Mouse (Mus musculus) spleen, adult 2 months (tissue): ENCODE data around the gene Fabp7. TPM values are rescaled to one million over a fixed set of nuclear protein-coding genes. Genes with fewer than 3 reads are reported as not detected.

Experiments
- DNase-seq, 2 experiments: peaks; one replicate each; pipeline versions ENCODE4 v3.0.0 to v3.0.0-alpha.2; 2012 to 2021; ENCODE audit warnings: low spot score in 2 of 2, low read depth in 1 of 2
- H3K27ac ChIP-seq: fragments of 200-500 bp; 2 replicates; pipeline ENCODE4 v1.5.1; 2012; ENCODE audit warnings: low read length, inconsistent platforms; ENCODE audit not compliant: insufficient read depth
- H3K27me3 ChIP-seq: fragments of 200-500 bp; 2 replicates; pipeline ENCODE4 v1.6.1; 2012; ENCODE audit warnings: mild to moderate bottlenecking, moderate library complexity, low read length, inconsistent platforms; ENCODE audit not compliant: control insufficient read depth, insufficient read depth
- H3K36me3 ChIP-seq: fragments of 200-500 bp; 2 replicates; pipeline ENCODE4 v1.6.1; 2012; ENCODE audit warnings: mild to moderate bottlenecking, low read length, inconsistent platforms; ENCODE audit not compliant: control insufficient read depth, insufficient read depth
- H3K4me1 ChIP-seq: fragments of 200-500 bp; 2 replicates; pipeline ENCODE4 v1.6.1; 2011; ENCODE audit warnings: inconsistent platforms; ENCODE audit not compliant: control insufficient read depth, insufficient read depth, insufficient read length
- H3K4me3 ChIP-seq: fragments of 200-500 bp; 2 replicates; pipeline ENCODE4 v1.5.1; 2011; ENCODE audit warnings: mild to moderate bottlenecking, inconsistent platforms; ENCODE audit not compliant: insufficient read depth, insufficient read length; ENCODE audit errors: extremely low read depth
- CTCF ChIP-seq: fragments of 200-500 bp; IDR thresholded peaks from 2 replicates; pipeline ENCODE4 v1.5.1; 2011; ENCODE audit warnings: mild to moderate bottlenecking, inconsistent platforms; ENCODE audit not compliant: insufficient read depth, insufficient read length, insufficient replicate concordance; ENCODE audit errors: extremely low read depth
- POLR2A ChIP-seq: fragments of 200-500 bp; IDR thresholded peaks from 2 replicates; pipeline ENCODE4 v1.6.1; 2011; ENCODE audit warnings: low read depth, low read length, inconsistent platforms
- WGBS: fragments of 180-500 bp; shearing (Covaris S2); methylation state at CpG from one replicate; pipeline ENCODE4 v1.1.7; 2018; 5-methylcytosine and 5-hydroxymethylcytosine counted together
- polyA plus RNA-seq: library from polyadenylated mRNA; depleted of rRNA; stranded (reverse); fragments of >200 nt; gene quantifications from 2 replicates; pipeline ENCODE4 v1.2.3, GENCODE M21; 2012

Fabp7 gene
- polyA plus RNA-seq, 1 experiment: 0.30 TPM

DNA sequence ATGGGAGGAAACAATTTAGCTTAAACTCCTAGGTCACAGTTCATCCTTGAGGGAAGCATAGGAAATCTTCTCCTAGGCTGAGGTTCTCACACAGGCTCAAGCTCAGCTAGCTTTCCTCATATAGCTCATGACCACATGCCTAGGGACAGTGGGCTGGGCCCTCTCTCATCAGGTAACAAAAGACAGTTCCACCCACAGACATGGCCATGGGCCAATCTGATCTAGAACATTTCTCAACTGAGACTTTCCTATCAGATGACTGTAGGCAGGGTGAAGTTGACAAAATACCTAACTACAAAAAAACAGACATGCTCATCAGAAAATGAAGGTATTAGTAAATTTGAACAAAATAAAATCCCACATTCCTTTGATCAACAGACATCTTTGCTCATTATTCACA is 37.6 kb upstream of the Fabp7 start:
- no peak overlapping the region for H3K27ac ChIP-seq
- peaks cover 11% of the 10 kb centered on the region; the same call in 1 of the 2 replicates for H3K4me1 ChIP-seq
- no peaks in the 10 kb centered on the region for H3K36me3 ChIP-seq
- no peak for DNase-seq
- no peak overlapping the region for H3K4me3 ChIP-seq
- TF ChIP-seq CTCF (no peak), POLR2A (no peak)
- H3K27me3 ChIP-seq: no peaks in the 10 kb centered on the region

DNA sequence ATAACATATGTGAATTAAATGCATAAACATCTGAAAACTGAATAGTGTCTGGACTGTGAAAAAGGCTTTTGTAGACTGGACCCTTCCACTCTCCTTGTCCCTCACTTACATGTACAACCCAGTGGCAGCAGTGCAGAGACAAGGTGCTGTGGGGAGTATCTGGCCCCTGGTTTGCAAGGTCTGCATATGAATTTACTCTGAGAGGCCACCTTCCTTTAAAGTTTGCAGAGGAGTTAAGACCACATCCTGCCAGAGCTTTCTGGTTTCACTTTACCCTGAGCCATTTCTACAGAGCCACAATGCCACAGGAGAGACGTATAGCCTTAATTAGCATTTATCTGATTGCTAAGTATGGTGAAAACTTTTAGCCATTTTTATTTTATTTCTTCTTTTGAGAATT is 31.3 kb upstream of the Fabp7 start:
- DNase-seq: peak; percentile 19 to 49
- Histone ChIP-seq H3K36me3 (no peaks in the 10 kb centered on the region), H3K27me3 (no peaks in the 10 kb centered on the region), H3K4me3 (no peak overlapping the region), H3K27ac (peak overlapping the region; percentile 85), H3K4me1 (peaks cover 8% of the 10 kb centered on the region)
- TF ChIP-seq CTCF (no peak), POLR2A (no peak)
- 11% methylated on average over 1 of the region's 1 CpGs for WGBS

DNA sequence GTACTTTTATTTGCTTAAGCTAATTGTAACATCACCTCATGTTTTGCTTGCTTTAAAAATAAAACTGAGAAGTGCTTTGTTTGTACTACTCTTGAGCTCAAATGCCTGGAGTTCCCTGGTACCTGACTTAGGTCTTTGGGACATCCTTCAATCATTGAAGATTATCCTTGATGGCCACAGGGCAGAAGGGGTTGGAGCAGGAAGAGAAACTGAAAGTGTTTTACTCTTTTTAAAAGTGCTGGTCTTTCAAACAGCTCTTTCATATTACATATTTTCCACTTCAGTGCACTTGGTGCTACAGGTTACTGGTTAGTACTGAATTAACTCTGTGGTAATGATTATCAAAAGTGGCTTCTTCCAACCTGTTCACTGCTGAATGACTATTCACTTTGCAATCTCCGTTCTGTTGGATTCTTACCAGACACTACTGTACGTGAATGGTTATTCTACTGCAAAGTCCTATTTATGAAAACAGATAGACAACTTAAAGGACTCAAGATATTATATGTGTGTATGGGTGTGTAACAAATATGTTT is 29.4 kb upstream of the Fabp7 start:
- no peak for TF ChIP-seq CTCF
- no peak for TF ChIP-seq POLR2A
- Histone ChIP-seq H3K27me3 (no peaks in the 10 kb centered on the region), H3K4me3 (no peak overlapping the region), H3K4me1 (peaks cover 13% of the 10 kb centered on the region), H3K36me3 (no peaks in the 10 kb centered on the region), H3K27ac (peak overlapping the region; percentile 35; the same call in 1 of the 2 replicates)
- WGBS: 80% methylated on average over 2 of the region's 2 CpGs
- no peak for DNase-seq

DNA sequence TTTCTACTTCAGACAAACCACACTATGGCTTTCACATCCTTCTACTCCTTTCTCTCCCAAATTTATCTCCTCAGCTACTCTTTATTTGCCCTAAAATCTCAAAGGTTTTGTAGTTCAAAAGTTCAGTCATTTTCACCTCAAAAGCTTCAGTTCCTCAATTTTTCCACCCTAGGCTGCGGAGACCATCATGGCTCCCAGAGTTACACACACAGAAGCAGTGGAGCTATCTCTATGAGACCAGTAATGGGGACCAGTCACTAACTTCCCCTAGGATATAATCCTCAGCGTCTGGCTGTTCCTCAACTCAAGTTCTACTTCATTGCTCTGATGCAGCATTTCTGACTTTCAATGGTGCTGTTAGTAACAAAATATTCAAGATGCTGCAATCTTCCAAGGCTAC is 25.7 kb upstream of the Fabp7 start:
- H3K27ac ChIP-seq: no peak overlapping the region
- no peak overlapping the region for H3K4me3 ChIP-seq
- TF ChIP-seq POLR2A: no peak
- 77% methylated on average over 2 of the region's 2 CpGs for WGBS
- peaks cover 10% of the 10 kb centered on the region for H3K4me1 ChIP-seq
- no peaks in the 10 kb centered on the region for H3K27me3 ChIP-seq
- no peak for DNase-seq
- no peaks in the 10 kb centered on the region for H3K36me3 ChIP-seq

GRCm38 (mm10) chr10:57760694-57761093 is 24.0 kb upstream of the Fabp7 start:
- Histone ChIP-seq H3K4me1 (peaks cover 8% of the 10 kb centered on the region; the same call in 1 of the 2 replicates), H3K36me3 (no peaks in the 10 kb centered on the region), H3K27me3 (no peaks in the 10 kb centered on the region), H3K27ac (no peak overlapping the region), H3K4me3 (no peak overlapping the region)
- DNase-seq: no peak
- no peak for TF ChIP-seq POLR2A
- no peak for TF ChIP-seq CTCF
- 57% methylated on average over 3 of the region's 3 CpGs for WGBS

GRCm38 (mm10) chr10:57763044-57763443 is 21.6 kb upstream of the Fabp7 start:
- Histone ChIP-seq H3K27me3 (no peaks in the 10 kb centered on the region), H3K27ac (no peak overlapping the region), H3K4me1 (peaks cover 6% of the 10 kb centered on the region; the same call in 1 of the 2 replicates), H3K36me3 (no peaks in the 10 kb centered on the region), H3K4me3 (no peak overlapping the region)
- no peak for TF ChIP-seq POLR2A
- TF ChIP-seq CTCF: no peak
- WGBS: 86% methylated on average over 1 of the region's 1 CpGs
- no peak for DNase-seq

DNA sequence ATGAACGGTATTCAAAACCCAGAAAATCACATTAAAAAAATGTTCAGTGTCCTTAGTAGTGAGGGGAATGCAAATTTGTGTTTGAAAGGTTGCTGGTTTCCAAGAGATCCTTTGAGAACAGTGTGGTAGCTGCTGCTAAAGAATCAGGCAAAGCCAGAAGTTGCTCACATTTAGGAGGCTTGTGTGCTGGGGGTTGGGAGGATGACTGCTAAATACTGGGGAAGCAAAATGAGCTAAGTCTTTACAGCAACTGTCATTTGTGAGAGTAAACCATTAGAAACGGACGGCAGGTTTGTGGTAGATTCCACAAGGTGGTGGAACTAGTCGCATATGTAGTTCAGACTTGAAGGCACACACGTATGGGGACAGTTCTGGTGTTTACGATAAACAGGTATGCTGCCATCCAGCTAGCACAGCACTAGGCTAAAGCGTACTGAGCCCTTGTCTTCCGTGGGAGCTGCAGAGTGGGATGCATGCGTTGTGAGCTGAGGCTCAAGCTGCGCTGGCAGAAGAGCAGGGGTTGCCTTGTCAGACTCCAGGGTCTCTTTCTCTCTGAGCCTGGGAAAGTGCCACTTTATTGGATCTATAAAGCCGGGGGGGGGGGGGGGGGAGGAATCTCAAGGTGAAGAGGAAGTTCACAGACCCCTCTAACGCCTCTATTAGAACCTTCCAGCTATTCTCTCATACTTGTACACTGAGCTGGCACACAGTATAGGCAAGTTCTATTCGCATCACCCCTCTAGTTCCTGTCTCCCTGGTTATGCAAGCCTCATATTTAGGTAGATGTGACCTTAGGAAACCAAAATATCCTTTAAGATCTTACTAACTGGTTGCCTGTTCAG is 1.2 kb upstream of the Fabp7 start:
- Histone ChIP-seq H3K4me3 (no peak overlapping the region), H3K36me3 (no peaks in the 10 kb centered on the region), H3K4me1 (no peaks in the 10 kb centered on the region), H3K27ac (no peak overlapping the region), H3K27me3 (no peaks in the 10 kb centered on the region)
- TF ChIP-seq CTCF (no peak), POLR2A (no peak)
- no peak for DNase-seq
- 70% methylated on average over 13 of the region's 13 CpGs for WGBS
